Mouse (Mus musculus) monocyte, adult 2 months (primary cell): ENCODE data around the gene E330017A01Rik.

Experiments
- DNase-seq, 2 experiments: peaks; one replicate each; pipeline ENCODE4 v3.0.0; 2022; ENCODE audit warnings: low spot score in 2 of 2, low read depth in 1 of 2

Gene E330017A01Rik

DNA sequence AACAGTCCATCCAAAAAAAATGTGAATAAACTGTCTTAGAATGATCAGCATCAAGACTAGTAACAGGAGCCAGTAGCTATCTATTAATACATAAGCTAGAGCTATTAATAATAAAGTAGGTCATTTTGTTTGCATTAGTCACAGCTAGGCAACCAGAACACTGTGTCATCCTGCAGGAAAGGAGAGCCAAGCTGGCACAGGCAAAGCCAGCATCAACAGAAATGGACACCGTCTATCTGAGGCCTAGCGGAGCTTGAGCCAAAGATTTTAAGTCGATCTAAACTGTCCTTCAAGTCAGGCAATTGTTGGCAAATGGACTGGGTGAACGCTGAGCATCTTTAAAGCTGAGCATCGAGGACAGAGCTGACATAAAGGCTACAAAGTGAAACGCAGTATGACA lies 37.7 kb downstream of the E330017A01Rik start:
- DNase-seq = no peak

DNA sequence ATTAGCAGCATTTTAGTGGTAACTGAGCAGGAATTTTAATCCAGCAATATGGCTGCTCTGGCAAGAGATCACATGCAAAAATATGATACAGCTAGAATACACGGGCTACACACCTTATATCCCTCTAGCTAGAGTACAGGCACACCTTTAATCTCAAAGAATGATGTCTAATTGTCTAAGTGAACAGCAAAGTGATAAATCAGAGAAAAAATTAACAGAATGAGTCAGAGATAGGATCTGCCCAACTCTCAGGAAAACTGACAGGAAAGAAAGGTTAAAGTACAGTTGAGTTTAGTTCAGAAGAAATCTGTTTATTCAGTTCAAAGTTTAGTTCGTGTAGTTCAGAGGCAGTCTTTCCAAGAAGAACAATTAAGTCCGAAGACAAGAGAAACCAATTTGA lies 47.2 kb downstream of the E330017A01Rik start:
- DNase-seq = no peak

DNA sequence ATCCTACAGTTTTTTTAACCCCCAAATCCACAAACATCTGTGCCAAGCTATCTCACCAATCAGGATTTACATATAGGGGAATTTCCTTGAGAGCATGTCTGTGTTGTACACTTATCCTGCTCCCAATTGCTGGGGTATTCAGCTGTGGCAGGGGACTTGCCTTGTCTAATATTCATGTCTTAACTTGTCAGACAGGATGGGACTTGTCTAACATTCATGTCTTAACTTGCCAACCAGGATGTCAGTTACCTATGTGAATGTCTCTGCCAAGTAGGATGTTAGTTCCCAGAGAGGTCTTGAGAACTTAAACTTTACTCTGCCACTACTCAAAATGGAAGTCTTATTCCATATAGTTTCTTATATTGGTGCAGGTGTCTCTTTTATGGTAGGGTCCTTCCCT lies 49.1 kb downstream of the E330017A01Rik start:
- no peak for DNase-seq
